Mouse (Mus musculus) gastrocnemius, postnatal 10 days (tissue): ENCODE results near the gene Vwf. TPM values are rescaled to one million over a fixed set of nuclear protein-coding genes. Genes with fewer than 3 reads are reported as not detected.
A peak's percentile ranks its signal among the peaks of the same experiment; 100 is the strongest.

Experiments
- DNase-seq: peaks from one replicate; pipeline ENCODE4 v3.0.0; 2021; ENCODE audit warnings: mixed read lengths
- total RNA-seq, 2 experiments: library from RNA; stranded (reverse); gene quantifications; 2 replicates each; pipeline ENCODE4 v1.2.3; 2021

The Vwf gene
- total RNA-seq, 2 experiments from 2014 or later: 26.5 to 27.6 TPM

- no peak for DNase-seq
Observed at GRCm38 (mm10) chr6:125640486-125640885, 93.9 kb downstream of the Vwf start.

GRCm38 (mm10) chr6:125641146-125641545 is 94.6 kb downstream of the Vwf start:
- DNase-seq: no peak

GRCm38 (mm10) chr6:125648964-125649363 is 102.4 kb downstream of the Vwf start:
- no peak for DNase-seq

GRCm38 (mm10) chr6:125651335-125651734 is 104.8 kb downstream of the Vwf start:
- DNase-seq: no peak

GRCm38 (mm10) chr6:125653416-125653815 is 106.8 kb downstream of the Vwf start:
- no peak for DNase-seq

- DNase-seq: no peak
Observed at GRCm38 (mm10) chr6:125656921-125657320, 110.3 kb downstream of the Vwf start.

GRCm38 (mm10) chr6:125657966-125658365 is 111.4 kb downstream of the Vwf start:
- DNase-seq: no peak

GRCm38 (mm10) chr6:125661106-125661877 is 114.7 kb downstream of the Vwf start:
- DNase-seq: peak; percentile 87

- no peak for DNase-seq
Observed at GRCm38 (mm10) chr6:125663906-125664305, 117.3 kb downstream of the Vwf start.

GRCm38 (mm10) chr6:125671835-125672234 is 125.3 kb downstream of the Vwf start:
- no peak for DNase-seq

GRCm38 (mm10) chr6:125678492-125678891 is 131.9 kb downstream of the Vwf start:
- no peak for DNase-seq

GRCm38 (mm10) chr6:125680613-125681012 is 134.0 kb downstream of the Vwf start:
- DNase-seq: no peak

- no peak for DNase-seq
Observed at GRCm38 (mm10) chr6:125685420-125685819, 138.8 kb downstream of the Vwf start.

GRCm38 (mm10) chr6:125687986-125688385 is 141.4 kb downstream of the Vwf start:
- DNase-seq: no peak

- no peak for DNase-seq
Observed at GRCm38 (mm10) chr6:125690057-125690703, 143.6 kb downstream of the Vwf start, which contains the start of gene Ano2. TSS of gene Ano2 (plus strand) at chr6:125690419.

GRCm38 (mm10) chr6:125701146-125701545 is 154.6 kb downstream of the Vwf start:
- no peak for DNase-seq

- no peak for DNase-seq
Observed at GRCm38 (mm10) chr6:125711261-125711660, 164.7 kb downstream of the Vwf start.

- DNase-seq: no peak
Observed at GRCm38 (mm10) chr6:125726408-125726807, 179.8 kb downstream of the Vwf start.

- no peak for DNase-seq
Observed at GRCm38 (mm10) chr6:125727484-125727911, 180.9 kb downstream of the Vwf start.

GRCm38 (mm10) chr6:125729471-125729870 is 182.9 kb downstream of the Vwf start:
- DNase-seq: no peak

- no peak for DNase-seq
Observed at GRCm38 (mm10) chr6:125729986-125730535, 183.5 kb downstream of the Vwf start.
